Mouse (Mus musculus) cortical plate, adult 2 months (tissue): ENCODE measurements around the gene Zfand3.

ENCODE experiments used
- CTCF ChIP-seq: fragments of 200-500 bp; IDR thresholded peaks from 2 replicates; pipeline ENCODE4 v1.5.1; 2011; ENCODE audit warnings: mild to moderate bottlenecking, control low read depth, low read length; ENCODE audit not compliant: insufficient read depth; ENCODE audit errors: extremely low read depth
- POLR2A ChIP-seq: fragments of 200-500 bp; IDR thresholded peaks from 2 replicates; pipeline ENCODE4 v1.6.1; 2011; ENCODE audit warnings: mild to moderate bottlenecking, low read length, control low read depth; ENCODE audit not compliant: insufficient read depth; ENCODE audit errors: extremely low read depth

DNA sequence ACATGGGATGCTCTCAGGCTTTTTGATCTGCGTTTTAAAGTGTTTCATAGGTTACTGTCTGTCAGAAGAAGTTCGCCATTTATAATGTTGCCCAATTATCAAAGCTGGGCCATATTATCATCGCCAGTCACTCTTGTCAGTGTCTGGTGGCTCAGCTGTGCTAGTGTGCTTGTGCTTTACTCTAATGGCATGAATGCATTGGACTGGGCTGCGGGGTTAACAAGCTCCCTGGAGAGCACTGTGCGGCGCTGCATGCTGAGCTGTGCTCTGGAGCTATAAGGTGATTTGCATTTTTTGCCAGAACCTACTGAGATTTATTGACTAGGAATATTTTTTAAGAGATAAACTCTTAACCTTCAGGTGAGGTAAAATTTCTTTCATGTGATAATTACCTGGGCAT lies 145.4 kb downstream of the Zfand3 start:
- no peak for TF ChIP-seq CTCF
- TF ChIP-seq POLR2A, result no peak
